Mouse (Mus musculus) megakaryocyte-erythroid progenitor cell, adult 5-6 weeks (primary cell): ENCODE results near the gene Lmf1. TPM values are rescaled to one million over a fixed set of nuclear protein-coding genes. Genes with fewer than 3 reads are reported as not detected.

ENCODE experiments used
- ATAC-seq: replicated peaks from 2 replicates; pipeline ENCODE4 v1.8.0; 2016; ENCODE audit warnings: mild to moderate bottlenecking, inconsistent platforms; ENCODE audit not compliant: severe bottlenecking, poor library complexity, low FRiP score, low TSS enrichment
- total RNA-seq, 2 experiments: library from RNA; stranded (forward) in 1 of 2; stranded (reverse) in 1 of 2; fragments of 200-1000, 215-1000 nt in 1 of 2; fragments of >200 nt in 1 of 2; fragmentation: Nextera tagmentation in 1 of 2; gene quantifications; 2 replicates each; pipeline ENCODE4 v1.2.3; 2014 to 2017

Gene Lmf1
- total RNA-seq, 2 experiments from 2014 or later = 3.2 to 24.2 TPM

- ATAC-seq = no peak
These were observed 89.7 kb downstream of the Lmf1 start for GRCm38 (mm10) chr17:25668481-25669055.

GRCm38 (mm10) chr17:25672982-25673381 is 94.1 kb downstream of the Lmf1 start:
- no peak for ATAC-seq

GRCm38 (mm10) chr17:25677969-25678368 is 99.1 kb downstream of the Lmf1 start:
- ATAC-seq = no peak

- ATAC-seq = no peak
These were observed 100.9 kb downstream of the Lmf1 start for GRCm38 (mm10) chr17:25679818-25680217.

- ATAC-seq = no peak
These were observed 102.8 kb downstream of the Lmf1 start for GRCm38 (mm10) chr17:25681636-25682035.

- no peak for ATAC-seq
These were observed 107.4 kb downstream of the Lmf1 start for GRCm38 (mm10) chr17:25686323-25686722.

GRCm38 (mm10) chr17:25688922-25689321 is 110.0 kb downstream of the Lmf1 start:
- no peak for ATAC-seq

- ATAC-seq = no peak
These were observed 117.4 kb downstream of the Lmf1 start for GRCm38 (mm10) chr17:25696263-25696662.

- ATAC-seq = peak; percentile 80
These were observed 119.6 kb downstream of the Lmf1 start for GRCm38 (mm10) chr17:25698446-25698845.

GRCm38 (mm10) chr17:25700863-25701496 is 122.1 kb downstream of the Lmf1 start:
- no peak for ATAC-seq

GRCm38 (mm10) chr17:25709994-25710393 is 131.1 kb downstream of the Lmf1 start:
- no peak for ATAC-seq

- no peak for ATAC-seq
These were observed 132.3 kb downstream of the Lmf1 start for GRCm38 (mm10) chr17:25711136-25711535.

Other genes starting within 250 kb of the Lmf1 start
- gene Tpsab1, start 233.5 kb upstream of the Lmf1 start, total RNA-seq (2014; fragmentation: Nextera tagmentation) = not detected in 2 replicates
- gene Tpsab1, start 233.5 kb upstream of the Lmf1 start, total RNA-seq (2017) = not detected in 2 replicates
- not detected in 2 replicates for gene Tpsb2, start 212.8 kb upstream of the Lmf1 start, total RNA-seq (2014; fragmentation: Nextera tagmentation)
- gene Tpsb2, start 212.8 kb upstream of the Lmf1 start, total RNA-seq (2017) = not detected in 2 replicates
- not detected in 2 replicates for gene Tpsg1, start 209.8 kb upstream of the Lmf1 start, total RNA-seq (2014; fragmentation: Nextera tagmentation)
- not detected in 2 replicates for gene Tpsg1, start 209.8 kb upstream of the Lmf1 start, total RNA-seq (2017)
- 0.67 and 3.8 TPM in 2 replicates for gene Cacna1h, start 145.3 kb upstream of the Lmf1 start, total RNA-seq (2014; fragmentation: Nextera tagmentation)
- gene Cacna1h, start 145.3 kb upstream of the Lmf1 start, total RNA-seq (2017) = 0.15 TPM in 1 of 2 replicates, not detected in the other
- not detected in 2 replicates for gene Tekt4, start 124.5 kb upstream of the Lmf1 start, total RNA-seq (2014; fragmentation: Nextera tagmentation)
- gene Tekt4, start 124.5 kb upstream of the Lmf1 start, total RNA-seq (2017) = not detected in 2 replicates
- not detected in 2 replicates for gene Sstr5, start 81.8 kb upstream of the Lmf1 start, total RNA-seq (2014; fragmentation: Nextera tagmentation)
- not detected in 2 replicates for gene Sstr5, start 81.8 kb upstream of the Lmf1 start, total RNA-seq (2017)
- gene Sox8, start 8.4 kb upstream of the Lmf1 start, total RNA-seq (2014; fragmentation: Nextera tagmentation) = not detected in 2 replicates
- not detected in 2 replicates for gene Sox8, start 8.4 kb upstream of the Lmf1 start, total RNA-seq (2017)
- not detected in 2 replicates for gene Gng13, start 138.1 kb downstream of the Lmf1 start, total RNA-seq (2014; fragmentation: Nextera tagmentation)
- not detected in 2 replicates for gene Gng13, start 138.1 kb downstream of the Lmf1 start, total RNA-seq (2017)
- gene Chtf18, start 148.3 kb downstream of the Lmf1 start, total RNA-seq (2014; fragmentation: Nextera tagmentation) = 59.0 and 65.4 TPM in 2 replicates
- gene Chtf18, start 148.3 kb downstream of the Lmf1 start, total RNA-seq (2017) = 39.0 and 53.3 TPM in 2 replicates
- 14.9 and 17.8 TPM in 2 replicates for gene Rpusd1, start 148.6 kb downstream of the Lmf1 start, total RNA-seq (2014; fragmentation: Nextera tagmentation)
- gene Rpusd1, start 148.6 kb downstream of the Lmf1 start, total RNA-seq (2017) = 1.8 and 2.1 TPM in 2 replicates
- not detected in 2 replicates for gene Mslnl, start 157.0 kb downstream of the Lmf1 start, total RNA-seq (2014; fragmentation: Nextera tagmentation)
- not detected in 2 replicates for gene Mslnl, start 157.0 kb downstream of the Lmf1 start, total RNA-seq (2017)
- gene Msln, start 175.3 kb downstream of the Lmf1 start, total RNA-seq (2014; fragmentation: Nextera tagmentation) = not detected in 2 replicates
- not detected in 2 replicates for gene Msln, start 175.3 kb downstream of the Lmf1 start, total RNA-seq (2017)
- 20.4 and 29.9 TPM in 2 replicates for gene Narfl, start 194.7 kb downstream of the Lmf1 start, total RNA-seq (2014; fragmentation: Nextera tagmentation)
- gene Narfl, start 194.7 kb downstream of the Lmf1 start, total RNA-seq (2017) = 10.3 and 23.8 TPM in 2 replicates
- gene Haghl, start 206.6 kb downstream of the Lmf1 start, total RNA-seq (2014; fragmentation: Nextera tagmentation) = 10.7 and 18.1 TPM in 2 replicates
- 11.8 and 15.7 TPM in 2 replicates for gene Haghl, start 206.6 kb downstream of the Lmf1 start, total RNA-seq (2017)
- gene Ccdc78, start 207.5 kb downstream of the Lmf1 start, total RNA-seq (2014; fragmentation: Nextera tagmentation) = 1.2 TPM in 1 of 2 replicates, not detected in the other
- 0.15 TPM in 1 of 2 replicates, not detected in the other for gene Ccdc78, start 207.5 kb downstream of the Lmf1 start, total RNA-seq (2017)
- 62.4 and 172 TPM in 2 replicates for gene Fam173a, start 213.8 kb downstream of the Lmf1 start, total RNA-seq (2014; fragmentation: Nextera tagmentation)
- gene Fam173a, start 213.8 kb downstream of the Lmf1 start, total RNA-seq (2017) = 11.1 and 21.4 TPM in 2 replicates
- 19.1 TPM in 1 of 2 replicates, not detected in the other for gene AC134908.4, start 216.6 kb downstream of the Lmf1 start, total RNA-seq (2014; fragmentation: Nextera tagmentation)
- not detected in 2 replicates for gene AC134908.4, start 216.6 kb downstream of the Lmf1 start, total RNA-seq (2017)
- gene Metrn, start 218.1 kb downstream of the Lmf1 start, total RNA-seq (2014; fragmentation: Nextera tagmentation) = 20.6 and 22.9 TPM in 2 replicates
- gene Metrn, start 218.1 kb downstream of the Lmf1 start, total RNA-seq (2017) = 11.3 and 15.5 TPM in 2 replicates
- gene Fbxl16, start 230.0 kb downstream of the Lmf1 start, total RNA-seq (2014; fragmentation: Nextera tagmentation) = 0.26 TPM in 1 of 2 replicates, not detected in the other
- gene Fbxl16, start 230.0 kb downstream of the Lmf1 start, total RNA-seq (2017) = not detected in 2 replicates
- 16.6 and 33.3 TPM in 2 replicates for gene Wdr24, start 244.5 kb downstream of the Lmf1 start, total RNA-seq (2014; fragmentation: Nextera tagmentation)
- 15.5 and 17.2 TPM in 2 replicates for gene Wdr24, start 244.5 kb downstream of the Lmf1 start, total RNA-seq (2017)
- gene Jmjd8, start 249.8 kb downstream of the Lmf1 start, total RNA-seq (2014; fragmentation: Nextera tagmentation) = 20.1 and 31.7 TPM in 2 replicates
- gene Jmjd8, start 249.8 kb downstream of the Lmf1 start, total RNA-seq (2017) = 19.5 and 21.5 TPM in 2 replicates